Mouse (Mus musculus) thymus, postnatal 14 days (tissue): ENCODE results near the gene Parva.

Experiments
- DNase-seq: peaks from one replicate; pipeline ENCODE4 v3.0.0; 2021

The Parva gene

GRCm38 (mm10) chr7:112525465-112525864, 98.2 kb downstream of the Parva start:
- no peak for DNase-seq

GRCm38 (mm10) chr7:112526226-112526625, 98.9 kb downstream of the Parva start:
- DNase-seq: no peak

- DNase-seq: no peak
These were observed 99.9 kb downstream of the Parva start for GRCm38 (mm10) chr7:112527230-112527629.

- DNase-seq: no peak
These were observed 100.8 kb downstream of the Parva start for GRCm38 (mm10) chr7:112528059-112528458.

- no peak for DNase-seq
These were observed 101.5 kb downstream of the Parva start for GRCm38 (mm10) chr7:112528582-112529360.

- DNase-seq: no peak
These were observed 103.6 kb downstream of the Parva start for GRCm38 (mm10) chr7:112530924-112531323.

- DNase-seq: no peak
These were observed 106.8 kb downstream of the Parva start for GRCm38 (mm10) chr7:112534148-112534547.

- no peak for DNase-seq
These were observed 108.2 kb downstream of the Parva start for GRCm38 (mm10) chr7:112535408-112535921.

GRCm38 (mm10) chr7:112549136-112549535, 121.8 kb downstream of the Parva start:
- DNase-seq: no peak

- DNase-seq: no peak
These were observed 134.2 kb downstream of the Parva start for GRCm38 (mm10) chr7:112561504-112561903.

GRCm38 (mm10) chr7:112567004-112567403, 139.7 kb downstream of the Parva start:
- no peak for DNase-seq

- DNase-seq: no peak
These were observed 141.7 kb downstream of the Parva start for GRCm38 (mm10) chr7:112568961-112569360.

- no peak for DNase-seq
These were observed 154.3 kb downstream of the Parva start for GRCm38 (mm10) chr7:112581621-112582020.

- DNase-seq: no peak
These were observed 155.6 kb downstream of the Parva start for GRCm38 (mm10) chr7:112582882-112583405.

- no peak for DNase-seq
These were observed 160.1 kb downstream of the Parva start for GRCm38 (mm10) chr7:112587449-112587848.

- no peak for DNase-seq
These were observed 162.2 kb downstream of the Parva start for GRCm38 (mm10) chr7:112589530-112589929.

GRCm38 (mm10) chr7:112593586-112593985, 166.3 kb downstream of the Parva start:
- no peak for DNase-seq

- no peak for DNase-seq
These were observed 168.0 kb downstream of the Parva start for GRCm38 (mm10) chr7:112595226-112595850.

GRCm38 (mm10) chr7:112599650-112600049, 172.3 kb downstream of the Parva start:
- no peak for DNase-seq

- DNase-seq: no peak
These were observed 172.9 kb downstream of the Parva start for GRCm38 (mm10) chr7:112600163-112600562.

GRCm38 (mm10) chr7:112602966-112603365, 175.7 kb downstream of the Parva start:
- no peak for DNase-seq

- no peak for DNase-seq
These were observed 176.3 kb downstream of the Parva start for GRCm38 (mm10) chr7:112603496-112604170.

- DNase-seq: no peak
These were observed 176.9 kb downstream of the Parva start for GRCm38 (mm10) chr7:112604209-112604608.
